25 mouse cellular contexts compared by ENCODE assay signal in genomic region chr16:74464835-74465234, GRCm38 (mm10). TPM values are rescaled to one million over a fixed set of nuclear protein-coding genes. Genes with fewer than 3 reads are reported as not detected.
DNase-seq lines count a peak whose midpoint lies in the region; ATAC-seq and TF ChIP-seq lines count a peak whose summit lies in the region.
"Had no signal": no experiment of that assay in that cellular context is flagged by ENCODE, and none has a peak within 500 bp of the region (broad histone marks: within the 10 kb centered on the region; RNA-seq: fewer than 3 reads in every experiment).

No protein-coding gene starts in this region.

- no peak for TF ChIP-seq CTCF in forebrain, postnatal 0 days (IDR thresholded peaks at IDR 0.05; ENCODE audit: low read depth)
- no peak for TF ChIP-seq CTCF in embryonic fibroblast, embryonic 13.5 days (IDR thresholded peaks at IDR 0.05; ENCODE audit: borderline replicate concordance, insufficient read depth, low read length)

- H3K27me3 ChIP-seq in embryonic facial prominence, embryonic 11.5 days (ENCODE audit: control insufficient read depth, insufficient read depth, low read length): no peaks in the 10 kb centered on the region
- H3K27me3 ChIP-seq in embryonic facial prominence, embryonic 10.5 days (replicated peaks; ENCODE audit: low read depth, poor library complexity, severe bottlenecking): no peaks in the 10 kb centered on the region
- no peaks in the 10 kb centered on the region for H3K27me3 ChIP-seq in forebrain, postnatal 0 days (ENCODE audit: insufficient read depth, low read length)
- no peaks in the 10 kb centered on the region for H3K27me3 ChIP-seq in forebrain, embryonic 13.5 days
- no peaks in the 10 kb centered on the region for H3K27me3 ChIP-seq in kidney, embryonic 16.5 days (ENCODE audit: insufficient read depth, low read length)
- H3K27me3 ChIP-seq: embryonic facial prominence, embryonic 13.5 days; heart, embryonic 15.5 days; intestine, embryonic 15.5 days had no signal

- no peak overlapping the region for H3K27ac ChIP-seq in embryonic facial prominence, embryonic 11.5 days (replicated peaks; ENCODE audit: low read depth, low read length)
- H3K27ac ChIP-seq in embryonic facial prominence, embryonic 10.5 days (replicated peaks): no peak overlapping the region
- H3K27ac ChIP-seq in forebrain, postnatal 0 days (ENCODE audit: low read depth, low read length): peak overlapping the region; percentile 59; the same call in 1 of the 2 replicates
- H3K27ac ChIP-seq in forebrain, embryonic 13.5 days: no peak overlapping the region
- H3K27ac ChIP-seq in kidney, embryonic 16.5 days (ENCODE audit: low read length): peak overlapping the region; percentile 48; the same call in 1 of the 2 replicates
- peak overlapping the region; percentile 47; the same call in 1 of the 2 replicates for H3K27ac ChIP-seq in embryonic fibroblast, embryonic 13.5 days (ENCODE audit: insufficient read depth, low read length)
- H3K27ac ChIP-seq: embryonic facial prominence, embryonic 13.5 days; heart, adult 2 months; heart, embryonic 15.5 days; hindbrain, embryonic 10.5 days; hindbrain, embryonic 14.5 days; intestine, embryonic 15.5 days had no signal

- peak; percentile 41 for DNase-seq in embryonic facial prominence, embryonic 11.5 days (ENCODE audit: low spot score)
- DNase-seq in embryonic facial prominence, embryonic 10.5 days (ENCODE audit: low spot score): no peak
- DNase-seq in forebrain, postnatal 0 days: no peak
- no peak for DNase-seq in kidney, postnatal 25 days
- no peak for DNase-seq in heart, postnatal 36 days
- DNase-seq: adrenal gland, postnatal 14 days; cerebellum, adult 18-20 months; cerebellum, adult 9-11 months; cerebellum, postnatal 36 days; gastrocnemius, postnatal 10 days; heart, adult 2 months; heart, postnatal 14 days; kidney, adult 18-20 months had no signal

- 26% methylated on average over 2 of the region's 2 CpGs for WGBS in embryonic facial prominence, embryonic 11.5 days
- WGBS in embryonic facial prominence, embryonic 10.5 days: 32% methylated on average over 2 of the region's 2 CpGs
- 52% methylated on average over 2 of the region's 2 CpGs for whole genome bisulfite sequencing in forebrain, postnatal 0 days
- 51% methylated on average over 2 of the region's 2 CpGs for WGBS in forebrain, embryonic 13.5 days
- 22% methylated on average over 2 of the region's 2 CpGs for WGBS in kidney, embryonic 16.5 days

- H3K9me3 ChIP-seq in embryonic facial prominence, embryonic 11.5 days (replicated peaks; ENCODE audit: control insufficient read depth, low read length): no peaks in the 10 kb centered on the region
- no peaks in the 10 kb centered on the region for H3K9me3 ChIP-seq in embryonic facial prominence, embryonic 10.5 days
- no peaks in the 10 kb centered on the region for H3K9me3 ChIP-seq in forebrain, postnatal 0 days (ENCODE audit: low read length)
- no peaks in the 10 kb centered on the region for H3K9me3 ChIP-seq in forebrain, embryonic 13.5 days (replicated peaks)
- no peaks in the 10 kb centered on the region for H3K9me3 ChIP-seq in kidney, embryonic 16.5 days (ENCODE audit: low read length)
- H3K9me3 ChIP-seq: embryonic facial prominence, embryonic 13.5 days; heart, embryonic 15.5 days; hindbrain, embryonic 10.5 days; intestine, embryonic 15.5 days had no signal

- no peak for ATAC-seq in embryonic facial prominence, embryonic 11.5 days (replicated peaks; ENCODE audit: insufficient number of reproducible peaks, low FRiP score, low TSS enrichment, low read depth)
- ATAC-seq in forebrain, postnatal 0 days: no peak
- ATAC-seq in forebrain, embryonic 13.5 days: no peak
- peak; percentile 86; the same call in 1 of the 2 replicates for ATAC-seq in kidney, embryonic 16.5 days (ENCODE audit: low FRiP score, low TSS enrichment)
- ATAC-seq: activated CD4-positive, CD25-positive, alpha-beta regulatory T cell, adult 4 months; intestine, embryonic 15.5 days had no signal

- H3K4me3 ChIP-seq in embryonic facial prominence, embryonic 11.5 days (ENCODE audit: low read depth, low read length): no peak overlapping the region
- H3K4me3 ChIP-seq in embryonic facial prominence, embryonic 10.5 days: no peak overlapping the region
- no peak overlapping the region for H3K4me3 ChIP-seq in forebrain, postnatal 0 days (ENCODE audit: low read depth, low read length)
- H3K4me3 ChIP-seq in forebrain, embryonic 13.5 days: no peak overlapping the region
- H3K4me3 ChIP-seq in kidney, embryonic 16.5 days (ENCODE audit: low read length): no peak overlapping the region
- H3K4me3 ChIP-seq in embryonic fibroblast, embryonic 13.5 days (ENCODE audit: insufficient read depth, low read length): no peak overlapping the region
- H3K4me3 ChIP-seq: embryonic facial prominence, embryonic 13.5 days; erythroblast, embryonic 14.5 days; heart, adult 2 months; heart, embryonic 15.5 days; hindbrain, embryonic 10.5 days; intestine, embryonic 15.5 days had no signal

- H3K4me1 ChIP-seq in embryonic facial prominence, embryonic 11.5 days (ENCODE audit: control insufficient read depth, insufficient read depth, low read length): no peaks in the 10 kb centered on the region
- peaks cover 25% of the 10 kb centered on the region for H3K4me1 ChIP-seq in embryonic facial prominence, embryonic 10.5 days
- H3K4me1 ChIP-seq in forebrain, postnatal 0 days (ENCODE audit: insufficient read depth): 0 out of 2 replicates have a peak, but pooled peaks cover 4% of the 10 kb centered on the region
- H3K4me1 ChIP-seq in forebrain, embryonic 13.5 days: peaks cover 11% of the 10 kb centered on the region
- peaks cover 3% of the 10 kb centered on the region; the same call in 1 of the 2 replicates for H3K4me1 ChIP-seq in kidney, embryonic 16.5 days (ENCODE audit: insufficient read depth, low read length)
- H3K4me1 ChIP-seq in embryonic fibroblast, embryonic 13.5 days (ENCODE audit: control insufficient read depth, insufficient read depth, low read length): peaks cover 3% of the 10 kb centered on the region
- H3K4me1 ChIP-seq: heart, embryonic 15.5 days; intestine, embryonic 15.5 days had no signal

- no peak overlapping the region for H3K9ac ChIP-seq in embryonic facial prominence, embryonic 11.5 days (replicated peaks; ENCODE audit: low read length)
- no peak overlapping the region for H3K9ac ChIP-seq in forebrain, postnatal 0 days
- H3K9ac ChIP-seq in forebrain, embryonic 13.5 days: no peak overlapping the region
- H3K9ac ChIP-seq in kidney, embryonic 16.5 days (replicated peaks; ENCODE audit: low read length): no peak overlapping the region
- H3K9ac ChIP-seq: embryonic facial prominence, embryonic 13.5 days; heart, embryonic 15.5 days; hindbrain, embryonic 14.5 days; intestine, embryonic 15.5 days had no signal

- intact Hi-C loops in heart, postnatal 36 days (cut with DNase I): no loop called here

- H3K36me3 ChIP-seq in embryonic facial prominence, embryonic 11.5 days (replicated peaks; ENCODE audit: control insufficient read depth, insufficient read depth, low read depth, low read length): no peaks in the 10 kb centered on the region
- H3K36me3 ChIP-seq in embryonic facial prominence, embryonic 10.5 days (replicated peaks): no peaks in the 10 kb centered on the region
- no peaks in the 10 kb centered on the region for H3K36me3 ChIP-seq in forebrain, postnatal 0 days (ENCODE audit: insufficient read depth)
- H3K36me3 ChIP-seq in forebrain, embryonic 13.5 days (ENCODE audit: poor library complexity, severe bottlenecking): no peaks in the 10 kb centered on the region
- H3K36me3 ChIP-seq in kidney, embryonic 16.5 days (ENCODE audit: insufficient read depth, low read length): no peaks in the 10 kb centered on the region
- H3K36me3 ChIP-seq: embryonic facial prominence, embryonic 13.5 days; heart, embryonic 15.5 days; hindbrain, embryonic 10.5 days; intestine, embryonic 15.5 days had no signal

- no peak for TF ChIP-seq POLR2A in embryonic fibroblast, embryonic 13.5 days (IDR thresholded peaks at IDR 0.05; ENCODE audit: low read depth, low read length)

- no peak overlapping the region for H3K4me2 ChIP-seq in embryonic facial prominence, embryonic 11.5 days (ENCODE audit: low read depth, low read length)
- H3K4me2 ChIP-seq in forebrain, postnatal 0 days (ENCODE audit: low read depth): no peak overlapping the region
- H3K4me2 ChIP-seq in forebrain, embryonic 13.5 days: no peak overlapping the region
- H3K4me2 ChIP-seq in kidney, embryonic 16.5 days (replicated peaks; ENCODE audit: low read depth, low read length): no peak overlapping the region
- H3K4me2 ChIP-seq: embryonic facial prominence, embryonic 13.5 days; heart, embryonic 11.5 days; heart, embryonic 15.5 days; hindbrain, embryonic 14.5 days; intestine, embryonic 15.5 days had no signal

RNA-seq across cellular contexts. Expression of gene Robo2, which starts 53.2 kb away (rescaled TPM):
- polyA plus RNA-seq in embryonic facial prominence, embryonic 11.5 days (2014; fragmentation: Nextera tagmentation; extraction: Ambion mirVana): 31.1 and 37.3 TPM in 2 replicates
- 22.2 and 25.8 TPM in 2 replicates for polyA plus RNA-seq in embryonic facial prominence, embryonic 10.5 days (2016; fragmentation: Nextera tagmentation; extraction: Ambion mirVana)
- total RNA-seq in forebrain, postnatal 0 days (2014; rRNA removed): 114 and 130 TPM in 2 replicates
- 39.2 and 45.5 TPM in 2 replicates for polyA plus RNA-seq in forebrain, postnatal 0 days (2015; fragmentation: Nextera tagmentation; extraction: Ambion mirVana)
- polyA plus RNA-seq in forebrain, embryonic 13.5 days (2015; fragmentation: Nextera tagmentation; extraction: Ambion mirVana): 63.1 and 68.5 TPM in 2 replicates
- polyA plus RNA-seq in kidney, embryonic 16.5 days (2015; fragmentation: Nextera tagmentation; extraction: Ambion mirVana): 83.4 and 102 TPM in 2 replicates
- 11.6 and 24.1 TPM in 2 replicates for polyA plus RNA-seq in embryonic fibroblast, embryonic 13.5 days (2011; ENCODE audit: insufficient read length, low read depth, missing spikeins)
- under 1 TPM; 0.39 to 0.54 TPM for total RNA-seq in heart, postnatal 36 days (2021)
- total RNA-seq: MEL had no signal
- polyA plus RNA-seq: erythroblast, embryonic 14.5 days had no signal

Comparison
In these comparisons a context has a peak if more than half of its experiments do, and no peak if none do; other contexts are left out.
1. H3K27ac ChIP-seq: peak in forebrain, postnatal 0 days (single experiment), kidney, embryonic 16.5 days (single experiment) and embryonic fibroblast, embryonic 13.5 days (single experiment); none in embryonic facial prominence, embryonic 11.5 days (single experiment), embryonic facial prominence, embryonic 10.5 days (single experiment) and forebrain, embryonic 13.5 days (single experiment).